Mouse (Mus musculus): ENCODE data around the gene Dtnbp1. TPM values are rescaled to one million over a fixed set of nuclear protein-coding genes. Genes with fewer than 3 reads are reported as not detected.

Dtnbp1 gene
- polyA plus RNA-seq, 1 experiment from 2014 or later: 55.6 TPM

GRCm38 (mm10) chr13:44992550-44993205, 9.3 kb downstream of the Dtnbp1 start:
- H3K27ac ChIP-seq (replicated peaks; ENCODE audit: low read depth, low read length): no peak overlapping the region
- H3K36me3 ChIP-seq (ENCODE audit: control insufficient read depth, insufficient read depth, low read length): peaks cover 20% of the 10 kb centered on the region
- no peak overlapping the region for H3K9ac ChIP-seq (ENCODE audit: low read depth, low read length)
- no peak overlapping the region for H3K4me2 ChIP-seq (ENCODE audit: low read depth, low read length)
- no peak overlapping the region for H3K4me3 ChIP-seq (ENCODE audit: low read depth, low read length)
- ATAC-seq (ENCODE audit: low read depth): no peak
- no peaks in the 10 kb centered on the region for H3K27me3 ChIP-seq (replicated peaks; ENCODE audit: control insufficient read depth, insufficient read depth, low read length)
- DNase-seq (ENCODE audit: low spot score): peak; percentile 19
- H3K4me1 ChIP-seq (ENCODE audit: control insufficient read depth, insufficient read depth, low read length): no peaks in the 10 kb centered on the region
- 82% methylated on average over 10 of the region's 10 CpGs for WGBS
- no peaks in the 10 kb centered on the region for H3K9me3 ChIP-seq (ENCODE audit: control insufficient read depth, low read length)

GRCm38 (mm10) chr13:44991936-44992335, 10.0 kb downstream of the Dtnbp1 start:
- ATAC-seq (ENCODE audit: low read depth) (no peak), DNase-seq (ENCODE audit: low spot score) (no peak)
- 78% methylated on average over 4 of the region's 4 CpGs for WGBS
- H3K4me3 ChIP-seq (ENCODE audit: low read depth, low read length): no peak overlapping the region
- H3K36me3 ChIP-seq (ENCODE audit: control insufficient read depth, insufficient read depth, low read length): peaks cover 21% of the 10 kb centered on the region
- H3K9ac ChIP-seq (ENCODE audit: low read depth, low read length): no peak overlapping the region
- no peak overlapping the region for H3K4me2 ChIP-seq (ENCODE audit: low read depth, low read length)
- H3K4me1 ChIP-seq (ENCODE audit: control insufficient read depth, insufficient read depth, low read length): no peaks in the 10 kb centered on the region
- H3K27me3 ChIP-seq (replicated peaks; ENCODE audit: control insufficient read depth, insufficient read depth, low read length): no peaks in the 10 kb centered on the region
- no peaks in the 10 kb centered on the region for H3K9me3 ChIP-seq (ENCODE audit: control insufficient read depth, low read length)
- no peak overlapping the region for H3K27ac ChIP-seq (replicated peaks; ENCODE audit: low read depth, low read length)

- Histone ChIP-seq H3K27ac (replicated peaks; ENCODE audit: low read depth, low read length) (no peak overlapping the region), H3K9ac (ENCODE audit: low read depth, low read length) (no peak overlapping the region), H3K4me3 (ENCODE audit: low read depth, low read length) (no peak overlapping the region), H3K9me3 (ENCODE audit: control insufficient read depth, low read length) (no peaks in the 10 kb centered on the region), H3K27me3 (replicated peaks; ENCODE audit: control insufficient read depth, insufficient read depth, low read length) (no peaks in the 10 kb centered on the region), H3K4me1 (ENCODE audit: control insufficient read depth, insufficient read depth, low read length) (no peaks in the 10 kb centered on the region), H3K4me2 (ENCODE audit: low read depth, low read length) (no peak overlapping the region), H3K36me3 (ENCODE audit: control insufficient read depth, insufficient read depth, low read length) (peaks cover 21% of the 10 kb centered on the region)
- ATAC-seq (ENCODE audit: low read depth) (no peak), DNase-seq (ENCODE audit: low spot score) (no peak)
- 88% methylated on average over 7 of the region's 7 CpGs for WGBS
Measured at GRCm38 (mm10) chr13:44990073-44990682, 11.8 kb downstream of the Dtnbp1 start.

GRCm38 (mm10) chr13:44986352-44986751, 15.6 kb downstream of the Dtnbp1 start:
- 66% methylated on average over 2 of the region's 2 CpGs for WGBS
- Histone ChIP-seq H3K36me3 (ENCODE audit: control insufficient read depth, insufficient read depth, low read length) (peaks cover 16% of the 10 kb centered on the region; the same call in 1 of the 2 replicates), H3K4me1 (ENCODE audit: control insufficient read depth, insufficient read depth, low read length) (no peaks in the 10 kb centered on the region), H3K4me3 (ENCODE audit: low read depth, low read length) (no peak overlapping the region), H3K27me3 (replicated peaks; ENCODE audit: control insufficient read depth, insufficient read depth, low read length) (no peaks in the 10 kb centered on the region), H3K4me2 (ENCODE audit: low read depth, low read length) (no peak overlapping the region), H3K9me3 (ENCODE audit: control insufficient read depth, low read length) (no peaks in the 10 kb centered on the region), H3K9ac (ENCODE audit: low read depth, low read length) (no peak overlapping the region), H3K27ac (replicated peaks; ENCODE audit: low read depth, low read length) (no peak overlapping the region)
- DNase-seq (ENCODE audit: low spot score) (no peak), ATAC-seq (ENCODE audit: low read depth) (no peak)

- DNase-seq (ENCODE audit: low spot score): no peak
- Histone ChIP-seq H3K4me2 (ENCODE audit: low read depth, low read length) (no peak overlapping the region), H3K9ac (ENCODE audit: low read depth, low read length) (no peak overlapping the region), H3K36me3 (ENCODE audit: control insufficient read depth, insufficient read depth, low read length) (peaks cover 20% of the 10 kb centered on the region; the same call in 1 of the 2 replicates), H3K4me3 (ENCODE audit: low read depth, low read length) (no peak overlapping the region), H3K9me3 (ENCODE audit: control insufficient read depth, low read length) (no peaks in the 10 kb centered on the region), H3K27me3 (replicated peaks; ENCODE audit: control insufficient read depth, insufficient read depth, low read length) (no peaks in the 10 kb centered on the region), H3K27ac (replicated peaks; ENCODE audit: low read depth, low read length) (no peak overlapping the region), H3K4me1 (ENCODE audit: control insufficient read depth, insufficient read depth, low read length) (no peaks in the 10 kb centered on the region)
- no peak for ATAC-seq (ENCODE audit: low read depth)
- WGBS: 42% methylated on average over 2 of the region's 2 CpGs
Measured at GRCm38 (mm10) chr13:44985321-44985720, 16.6 kb downstream of the Dtnbp1 start.

GRCm38 (mm10) chr13:44983635-44984401, 18.1 kb downstream of the Dtnbp1 start:
- DNase-seq (ENCODE audit: low spot score) (no peak), ATAC-seq (ENCODE audit: low read depth) (no peak)
- Histone ChIP-seq H3K4me1 (ENCODE audit: control insufficient read depth, insufficient read depth, low read length) (no peaks in the 10 kb centered on the region), H3K27ac (replicated peaks; ENCODE audit: low read depth, low read length) (no peak overlapping the region), H3K36me3 (ENCODE audit: control insufficient read depth, insufficient read depth, low read length) (peaks cover 14% of the 10 kb centered on the region; the same call in 1 of the 2 replicates), H3K4me3 (ENCODE audit: low read depth, low read length) (no peak overlapping the region), H3K27me3 (replicated peaks; ENCODE audit: control insufficient read depth, insufficient read depth, low read length) (no peaks in the 10 kb centered on the region), H3K9ac (ENCODE audit: low read depth, low read length) (no peak overlapping the region), H3K9me3 (ENCODE audit: control insufficient read depth, low read length) (no peaks in the 10 kb centered on the region), H3K4me2 (ENCODE audit: low read depth, low read length) (no peak overlapping the region)
- WGBS: 84% methylated on average over 5 of the region's 5 CpGs

GRCm38 (mm10) chr13:44982799-44983198, 19.1 kb downstream of the Dtnbp1 start:
- H3K4me3 ChIP-seq (ENCODE audit: low read depth, low read length): no peak overlapping the region
- no peaks in the 10 kb centered on the region for H3K27me3 ChIP-seq (replicated peaks; ENCODE audit: control insufficient read depth, insufficient read depth, low read length)
- DNase-seq (ENCODE audit: low spot score) (no peak), ATAC-seq (ENCODE audit: low read depth) (no peak)
- H3K36me3 ChIP-seq (ENCODE audit: control insufficient read depth, insufficient read depth, low read length): peaks cover 6% of the 10 kb centered on the region; the same call in 1 of the 2 replicates
- H3K9ac ChIP-seq (ENCODE audit: low read depth, low read length): no peak overlapping the region
- no peaks in the 10 kb centered on the region for H3K4me1 ChIP-seq (ENCODE audit: control insufficient read depth, insufficient read depth, low read length)
- no peak overlapping the region for H3K27ac ChIP-seq (replicated peaks; ENCODE audit: low read depth, low read length)
- WGBS: 76% methylated on average over 7 of the region's 7 CpGs
- no peak overlapping the region for H3K4me2 ChIP-seq (ENCODE audit: low read depth, low read length)
- H3K9me3 ChIP-seq (ENCODE audit: control insufficient read depth, low read length): no peaks in the 10 kb centered on the region

GRCm38 (mm10) chr13:44979433-44979832, 22.5 kb downstream of the Dtnbp1 start:
- Histone ChIP-seq H3K27me3 (replicated peaks; ENCODE audit: control insufficient read depth, insufficient read depth, low read length) (no peaks in the 10 kb centered on the region), H3K36me3 (ENCODE audit: control insufficient read depth, insufficient read depth, low read length) (peaks cover 4% of the 10 kb centered on the region; the same call in 1 of the 2 replicates), H3K27ac (replicated peaks; ENCODE audit: low read depth, low read length) (no peak overlapping the region), H3K9me3 (ENCODE audit: control insufficient read depth, low read length) (no peaks in the 10 kb centered on the region), H3K9ac (ENCODE audit: low read depth, low read length) (no peak overlapping the region), H3K4me3 (ENCODE audit: low read depth, low read length) (no peak overlapping the region), H3K4me2 (ENCODE audit: low read depth, low read length) (no peak overlapping the region), H3K4me1 (ENCODE audit: control insufficient read depth, insufficient read depth, low read length) (no peaks in the 10 kb centered on the region)
- 91% methylated on average over 7 of the region's 7 CpGs for WGBS
- ATAC-seq (ENCODE audit: low read depth): no peak
- no peak for DNase-seq (ENCODE audit: low spot score)

All from embryonic facial prominence, embryonic 14.5 days (tissue).